Mouse (Mus musculus) megakaryocyte, embryonic 14.5 days (primary cell): ENCODE results near the gene Gtpbp6. TPM values are rescaled to one million over a fixed set of nuclear protein-coding genes. Genes with fewer than 3 reads are reported as not detected.

ENCODE experiments used
- H3K27me3 ChIP-seq: replicated peaks from 2 replicates; pipeline ENCODE3; 2012; ENCODE audit warnings: inconsistent platforms
- H3K36me3 ChIP-seq: replicated peaks from 2 replicates; pipeline ENCODE3; 2012; ENCODE audit warnings: low read length, inconsistent platforms, mixed read lengths
- H3K4me1 ChIP-seq: 2 replicates; pipeline ENCODE4 v1.6.1; 2012; ENCODE audit warnings: inconsistent platforms
- H3K4me3 ChIP-seq: replicated peaks from 2 replicates; pipeline ENCODE3; 2012; ENCODE audit warnings: moderate library complexity, mild to moderate bottlenecking, inconsistent platforms
- H3K9me3 ChIP-seq: 2 replicates; pipeline ENCODE4 v1.6.1; 2012; ENCODE audit warnings: inconsistent platforms
- FLI1 ChIP-seq: IDR thresholded peaks from 2 replicates; pipeline ENCODE4 v1.6.1; 2012; ENCODE audit warnings: low read length, inconsistent platforms, mixed read lengths
- GATA1 ChIP-seq: IDR thresholded peaks from 3 replicates; pipeline ENCODE4 v1.6.1; 2012; ENCODE audit warnings: mixed read lengths, low read length, inconsistent platforms, borderline replicate concordance
- polyA plus RNA-seq: library from polyadenylated mRNA; stranded (reverse); fragments of >175 nt; gene quantifications from 2 replicates; pipeline ENCODE4 v1.2.3, GENCODE M21; 2012; ENCODE audit warnings: low replicate concordance; ENCODE audit not compliant: insufficient read depth

Gene Gtpbp6
- polyA plus RNA-seq, 1 experiment = 49.5 TPM

GRCm38 (mm10) chr5:110108305-110108628 is 270 bp upstream of the Gtpbp6 start:
- no peaks in the 10 kb centered on the region for H3K27me3 ChIP-seq
- peaks cover 52% of the 10 kb centered on the region for H3K36me3 ChIP-seq
- no peak for TF ChIP-seq FLI1
- TF ChIP-seq GATA1 = no peak
- peak overlapping the region; percentile 100 for H3K4me3 ChIP-seq
- H3K9me3 ChIP-seq = no peaks in the 10 kb centered on the region
- H3K4me1 ChIP-seq = peaks cover 45% of the 10 kb centered on the region

GRCm38 (mm10) chr5:110106901-110107564 is 964 bp downstream of the Gtpbp6 start:
- Histone ChIP-seq H3K27me3 (no peaks in the 10 kb centered on the region), H3K9me3 (no peaks in the 10 kb centered on the region), H3K36me3 (peaks cover 54% of the 10 kb centered on the region), H3K4me3 (peak overlapping the region; percentile 100), H3K4me1 (peaks cover 51% of the 10 kb centered on the region)
- no peak for TF ChIP-seq GATA1

- Histone ChIP-seq H3K9me3 (no peaks in the 10 kb centered on the region), H3K27me3 (no peaks in the 10 kb centered on the region), H3K4me1 (peaks cover 58% of the 10 kb centered on the region), H3K4me3 (peak overlapping the region; percentile 100), H3K36me3 (peaks cover 49% of the 10 kb centered on the region)
- TF ChIP-seq FLI1 = no peak
- no peak for TF ChIP-seq GATA1
Measured at GRCm38 (mm10) chr5:110106140-110106871, 1.7 kb downstream of the Gtpbp6 start.

GRCm38 (mm10) chr5:110104616-110105380 is 3.2 kb downstream of the Gtpbp6 start:
- Histone ChIP-seq H3K4me1 (peaks cover 66% of the 10 kb centered on the region), H3K27me3 (peaks cover 2% of the 10 kb centered on the region), H3K36me3 (peaks cover 49% of the 10 kb centered on the region), H3K9me3 (no peaks in the 10 kb centered on the region), H3K4me3 (peak overlapping the region; percentile 64)
- no peak for TF ChIP-seq FLI1
- TF ChIP-seq GATA1 = no peak

DNA sequence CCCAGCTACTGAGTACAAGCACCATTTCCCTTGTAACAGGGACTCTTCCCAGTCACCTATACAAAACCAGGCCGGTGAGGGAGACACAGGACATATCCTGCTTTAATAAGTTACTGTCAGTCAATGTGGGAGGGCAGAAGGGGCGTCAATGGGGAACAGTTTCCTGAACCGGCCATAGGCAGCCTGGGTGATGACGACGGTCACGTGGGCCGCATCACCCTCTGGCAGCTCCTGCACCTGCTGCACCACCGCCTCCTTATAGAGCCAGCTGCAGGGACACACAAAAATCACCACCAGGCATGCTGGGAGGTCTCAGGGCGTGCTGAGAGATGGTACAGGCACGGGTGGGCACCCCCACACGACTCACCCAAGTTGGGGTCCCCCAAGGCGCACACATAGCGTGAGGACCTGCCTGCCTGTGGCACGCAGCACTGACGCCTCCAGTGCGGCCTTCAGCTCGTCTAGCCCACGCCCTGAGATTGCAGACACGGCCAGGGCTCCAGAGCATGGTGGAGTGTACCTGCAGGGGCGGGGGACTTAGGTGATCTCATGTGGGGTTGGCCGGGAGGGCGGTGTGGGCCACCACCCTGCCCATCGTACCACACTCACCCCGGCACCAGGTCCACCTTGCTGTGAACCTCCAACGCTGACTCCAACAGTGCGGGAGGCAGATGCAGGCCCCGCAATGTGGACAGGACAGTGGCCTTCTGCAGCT is 3.9 kb downstream of the Gtpbp6 start:
- H3K4me3 ChIP-seq = peak overlapping the region; percentile 64
- H3K4me1 ChIP-seq = peaks cover 72% of the 10 kb centered on the region
- peaks cover 49% of the 10 kb centered on the region for H3K36me3 ChIP-seq
- TF ChIP-seq FLI1 (no peak), GATA1 (no peak)
- peaks cover 2% of the 10 kb centered on the region for H3K27me3 ChIP-seq
- no peaks in the 10 kb centered on the region for H3K9me3 ChIP-seq

DNA sequence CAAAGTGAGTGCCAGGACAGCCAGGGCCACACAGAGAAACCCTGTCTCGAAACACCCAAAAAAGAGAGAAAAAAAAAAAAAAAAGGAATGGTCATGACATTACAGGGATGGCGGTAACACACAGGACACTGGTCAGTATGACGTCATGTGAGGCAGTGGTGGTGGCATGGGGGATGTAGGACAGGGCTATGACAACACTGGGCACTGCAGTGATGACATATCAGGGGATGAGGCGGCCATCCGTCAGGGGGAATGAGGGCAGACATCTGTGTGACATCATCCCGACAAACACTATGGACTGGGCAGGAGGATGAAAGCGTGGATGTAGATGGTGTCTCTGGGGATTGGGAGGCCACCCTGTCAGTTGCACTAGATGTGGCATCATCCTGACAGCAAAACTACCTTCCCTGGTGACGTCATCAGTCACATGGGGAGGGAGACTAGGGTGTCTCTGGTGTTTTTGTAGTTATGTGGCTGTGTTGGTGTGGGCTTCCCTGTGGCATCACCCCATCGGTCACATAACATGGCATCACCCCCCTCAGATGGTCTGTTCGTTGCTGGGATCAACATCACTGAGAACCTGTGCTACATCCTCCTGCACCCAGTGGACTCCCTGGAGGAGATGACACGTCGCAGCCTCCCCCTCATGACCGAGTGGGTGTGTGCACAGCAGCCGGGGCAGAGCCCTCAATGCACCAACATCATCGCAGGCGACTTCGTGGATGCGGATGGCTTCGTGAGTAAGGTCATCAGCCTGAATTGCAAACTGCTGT is 5.0 kb downstream of the Gtpbp6 start:
- Histone ChIP-seq H3K4me1 (peaks cover 66% of the 10 kb centered on the region), H3K4me3 (peak overlapping the region; percentile 72), H3K36me3 (peaks cover 49% of the 10 kb centered on the region), H3K27me3 (peaks cover 4% of the 10 kb centered on the region), H3K9me3 (no peaks in the 10 kb centered on the region)
- TF ChIP-seq GATA1 = no peak
- no peak for TF ChIP-seq FLI1

DNA sequence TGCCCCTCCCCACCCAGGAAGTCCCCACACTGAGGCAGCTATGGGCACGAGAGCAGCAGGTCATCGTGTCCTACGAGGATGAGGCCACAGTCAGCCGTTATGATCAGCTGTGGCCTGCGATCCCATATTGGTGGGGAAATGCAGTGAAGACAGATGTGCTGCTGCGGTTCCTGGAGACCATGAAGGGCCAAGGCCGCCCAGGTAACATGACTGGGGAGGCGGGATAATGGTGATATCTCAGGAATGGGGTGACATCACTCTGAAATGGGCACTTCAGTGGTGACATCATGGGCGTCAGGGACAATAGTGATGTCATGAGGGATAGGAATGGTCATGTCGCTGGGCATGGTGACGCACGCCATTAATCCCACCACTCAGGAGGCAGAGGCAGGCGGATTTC is 5.6 kb downstream of the Gtpbp6 start:
- peak overlapping the region; percentile 88 for H3K4me3 ChIP-seq
- TF ChIP-seq GATA1 = no peak
- no peak for TF ChIP-seq FLI1
- peaks cover 49% of the 10 kb centered on the region for H3K36me3 ChIP-seq
- H3K4me1 ChIP-seq = peaks cover 66% of the 10 kb centered on the region
- no peaks in the 10 kb centered on the region for H3K9me3 ChIP-seq
- peaks cover 4% of the 10 kb centered on the region for H3K27me3 ChIP-seq

GRCm38 (mm10) chr5:110101716-110102347 is 6.2 kb downstream of the Gtpbp6 start:
- H3K27me3 ChIP-seq = peaks cover 4% of the 10 kb centered on the region
- H3K4me1 ChIP-seq = peaks cover 62% of the 10 kb centered on the region
- H3K4me3 ChIP-seq = peak overlapping the region; percentile 88
- TF ChIP-seq GATA1 (no peak), FLI1 (no peak)
- no peaks in the 10 kb centered on the region for H3K9me3 ChIP-seq
- H3K36me3 ChIP-seq = peaks cover 48% of the 10 kb centered on the region
